Mouse (Mus musculus) lung, postnatal 25 days (tissue): Measurements from ENCODE around the gene Gfod2.

Source experiments
- DNase-seq: peaks from one replicate; pipeline ENCODE4 v3.0.0; 2022; ENCODE audit warnings: low spot score

Gene Gfod2

DNA sequence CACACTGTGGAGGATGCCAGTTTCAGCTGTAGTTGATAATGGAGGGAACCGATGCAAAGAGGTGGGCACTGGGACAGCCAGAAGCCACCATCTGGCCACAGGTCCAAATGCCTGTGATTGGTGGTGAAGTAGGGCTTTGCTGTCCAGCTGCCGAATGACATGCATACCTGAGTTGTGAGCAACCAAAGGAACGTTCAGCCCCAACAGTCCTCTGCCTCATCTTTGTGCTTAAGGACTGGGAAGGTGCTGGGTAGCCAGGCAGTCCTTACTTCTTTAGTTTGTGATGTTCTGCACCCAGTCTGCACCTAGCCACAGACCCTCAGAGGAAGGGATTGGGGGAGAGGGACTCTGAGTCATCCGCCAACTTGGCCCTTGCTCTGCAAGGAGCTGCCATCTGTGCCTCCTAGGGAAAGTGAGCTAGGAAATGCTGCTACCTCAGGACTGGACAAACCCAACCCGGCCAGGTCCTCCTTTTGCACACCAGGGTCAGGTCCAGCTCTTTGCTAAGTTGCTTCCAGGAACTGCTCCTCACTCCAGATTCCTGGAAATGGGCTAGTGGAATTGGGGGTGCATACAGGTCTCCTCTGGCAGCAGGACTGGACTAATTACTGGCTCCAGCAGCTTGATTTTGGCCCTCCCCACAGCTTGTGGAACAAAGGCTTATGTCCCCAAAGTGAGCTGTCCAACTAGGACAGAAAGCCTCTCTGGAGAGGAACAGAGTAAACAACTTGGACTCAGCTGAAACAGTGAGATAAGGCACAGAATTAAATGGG is 10.2 kb upstream of the Gfod2 start:
- DNase-seq = no peak

DNA sequence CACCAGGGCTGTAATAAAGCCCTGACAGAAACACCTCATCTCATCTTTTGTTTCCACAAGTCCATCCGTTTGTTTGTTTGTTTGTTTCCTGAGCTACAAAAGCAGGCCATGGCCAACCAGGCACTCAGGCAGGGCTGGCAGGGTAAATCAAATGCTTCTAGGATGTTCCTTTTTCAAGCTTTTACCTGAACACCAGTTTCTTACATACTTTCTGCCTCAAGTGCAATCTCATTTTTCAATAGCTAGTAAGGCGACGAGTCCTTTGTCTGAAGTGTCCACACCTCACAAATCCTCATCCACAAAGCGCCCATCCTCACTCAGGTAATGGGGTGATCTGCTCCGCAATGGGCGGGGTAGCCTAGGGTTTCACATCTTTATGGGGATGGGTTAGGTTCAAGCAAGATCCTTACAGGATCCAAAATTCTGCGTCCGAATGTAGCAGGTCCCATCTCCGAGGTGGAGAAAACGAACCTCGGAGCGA is 628 bp downstream of the Gfod2 start:
- no peak for DNase-seq

DNA sequence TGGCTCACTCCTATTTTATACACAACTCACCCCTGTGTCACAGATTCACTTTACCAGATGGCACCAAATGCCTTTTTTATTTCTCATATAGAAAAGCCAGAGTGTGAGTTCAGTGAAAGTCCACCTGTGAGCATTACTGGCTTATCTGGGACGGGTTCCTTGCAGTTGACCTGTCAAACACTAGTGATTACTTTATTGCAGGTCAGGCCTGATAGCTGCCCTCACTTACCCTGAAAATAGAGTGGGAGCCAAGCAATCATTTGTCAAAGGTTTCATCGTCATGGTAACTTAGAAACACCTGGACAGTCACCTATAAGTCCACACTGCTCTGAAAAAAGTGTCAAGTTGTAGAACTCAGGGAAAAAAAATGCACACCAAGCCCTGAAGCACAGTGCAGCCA is 3.8 kb downstream of the Gfod2 start:
- no peak for DNase-seq

DNA sequence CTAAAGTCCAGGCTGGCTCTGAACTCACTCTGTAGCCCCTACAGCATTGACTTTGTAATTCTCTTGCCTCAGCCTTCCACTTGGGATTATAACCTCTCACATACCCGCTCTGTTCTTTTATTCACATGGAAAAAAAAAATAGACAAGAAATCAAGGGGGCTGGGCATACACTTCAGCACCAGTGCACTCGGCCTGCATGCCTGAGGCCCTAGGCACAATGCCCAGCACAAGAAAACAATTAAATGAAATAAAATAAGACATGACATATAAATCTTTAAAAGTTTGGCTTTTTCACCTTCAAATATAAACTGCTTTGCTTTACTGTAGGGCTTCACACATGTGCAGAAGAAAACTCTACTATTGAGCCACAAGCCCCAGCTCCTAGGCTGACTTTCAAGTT is 4.5 kb downstream of the Gfod2 start:
- no peak for DNase-seq

DNA sequence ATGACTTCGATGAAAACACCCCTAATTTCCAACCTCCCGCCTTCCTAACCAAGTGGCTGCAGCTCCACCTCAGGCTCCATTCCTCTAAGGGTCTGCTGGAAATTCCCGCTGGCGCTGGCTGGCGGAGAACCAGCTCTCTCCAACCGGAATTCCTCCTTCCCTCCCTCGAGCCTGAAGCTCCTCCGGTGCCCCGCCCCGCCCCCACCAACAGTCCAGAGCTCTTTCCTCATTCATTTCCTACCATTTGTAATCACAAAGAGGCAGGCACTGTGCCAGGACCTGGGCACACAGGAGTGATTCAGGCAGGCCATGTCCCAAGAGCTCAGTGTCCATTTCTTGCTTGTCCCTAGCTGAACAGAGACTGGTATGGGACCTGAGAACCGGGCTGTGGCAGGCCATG is 7.9 kb downstream of the Gfod2 start:
- DNase-seq = peak; percentile 89

DNA sequence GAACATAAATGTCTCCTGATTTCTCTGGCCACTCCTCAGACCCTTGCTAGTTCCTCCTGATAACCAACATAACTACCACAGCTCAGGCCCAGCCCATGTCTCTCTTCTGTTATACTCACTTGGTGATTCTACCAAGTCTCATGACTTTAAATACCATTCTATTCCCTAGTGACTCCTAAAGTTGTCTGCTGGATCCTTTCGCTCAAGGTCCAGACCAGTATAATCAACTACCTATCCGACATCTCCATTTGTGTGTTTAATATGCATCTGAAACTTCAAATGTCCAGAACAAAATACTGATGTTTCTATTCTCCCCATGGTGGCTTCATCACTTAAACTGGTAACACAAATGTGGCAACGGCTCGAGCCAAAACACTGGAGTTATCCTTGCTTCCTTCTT is 15.2 kb downstream of the Gfod2 start:
- no peak for DNase-seq

DNA sequence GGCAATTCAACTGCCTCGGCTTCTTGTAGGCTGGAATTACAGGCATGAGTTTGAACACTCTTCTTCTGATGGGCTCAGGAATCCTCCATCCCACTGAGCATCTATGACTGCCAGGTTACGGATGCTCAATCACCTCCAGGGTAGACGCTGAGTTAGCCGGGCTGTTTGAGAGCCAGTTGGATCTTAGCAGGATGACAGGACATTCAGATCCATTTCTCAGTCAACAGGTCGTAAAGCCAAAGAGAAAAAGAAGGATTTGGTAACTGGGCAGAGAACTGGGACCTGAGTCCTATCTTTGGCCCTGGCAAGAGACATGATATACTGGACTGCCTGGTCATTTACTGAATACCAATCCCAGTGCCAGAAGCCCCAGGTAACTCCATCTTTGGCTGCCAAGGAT is 19.2 kb downstream of the Gfod2 start:
- DNase-seq = no peak

DNA sequence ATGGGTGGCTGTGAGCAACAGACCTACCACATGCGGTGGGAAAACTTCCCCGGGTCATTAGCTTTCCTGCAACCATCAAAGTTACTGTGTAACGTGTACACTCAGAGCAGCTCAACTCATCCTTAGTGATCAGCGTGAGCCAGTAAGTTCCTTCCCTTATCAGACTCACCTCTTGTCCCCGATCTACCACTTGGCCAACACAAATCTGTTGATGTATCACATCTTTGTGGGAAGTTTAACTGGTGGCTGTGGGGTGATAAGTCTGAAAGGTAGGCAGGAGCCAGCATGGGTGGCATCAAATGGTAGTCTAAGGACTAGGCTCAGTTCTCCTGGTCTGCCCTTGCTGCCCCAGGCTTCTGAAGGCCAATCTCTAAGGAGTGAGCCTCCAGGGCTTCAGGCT is 26.3 kb downstream of the Gfod2 start:
- no peak for DNase-seq

DNA sequence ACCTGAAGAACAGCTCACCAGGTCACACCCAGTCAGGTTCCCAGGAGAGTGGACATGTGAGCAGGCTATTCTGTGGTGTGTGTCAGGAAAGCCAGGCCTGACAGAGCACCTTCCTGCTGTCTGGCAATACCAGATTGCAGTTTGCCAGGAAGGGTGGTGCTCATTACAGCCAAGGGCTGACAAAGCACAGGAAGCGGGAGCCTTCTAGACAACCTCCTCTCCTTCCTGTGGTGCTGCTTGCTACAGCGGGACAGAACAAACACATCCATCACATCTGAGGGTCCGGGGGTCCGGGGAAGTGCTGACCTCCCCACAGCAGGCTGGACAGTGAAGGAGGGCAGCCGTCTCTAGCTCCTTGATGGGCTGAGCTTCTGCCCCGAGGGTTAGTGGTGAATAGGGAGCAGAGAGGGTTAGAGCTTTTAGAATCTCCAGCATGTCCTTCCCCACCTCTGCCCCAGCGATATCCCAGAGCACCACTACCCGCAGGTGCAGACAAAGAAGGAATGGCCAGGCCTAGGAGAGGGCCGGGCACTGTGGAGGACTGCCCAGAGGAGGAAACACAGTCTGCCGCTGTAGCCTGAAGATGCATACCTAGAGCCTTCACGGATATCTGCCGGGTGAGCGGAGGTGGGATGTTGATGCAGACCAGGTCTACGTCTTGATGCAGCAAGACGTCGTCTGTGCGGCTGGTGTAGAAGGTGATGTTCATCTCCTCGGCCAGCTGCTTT is 30.9 kb downstream of the Gfod2 start:
- DNase-seq = peak; percentile 82

DNA sequence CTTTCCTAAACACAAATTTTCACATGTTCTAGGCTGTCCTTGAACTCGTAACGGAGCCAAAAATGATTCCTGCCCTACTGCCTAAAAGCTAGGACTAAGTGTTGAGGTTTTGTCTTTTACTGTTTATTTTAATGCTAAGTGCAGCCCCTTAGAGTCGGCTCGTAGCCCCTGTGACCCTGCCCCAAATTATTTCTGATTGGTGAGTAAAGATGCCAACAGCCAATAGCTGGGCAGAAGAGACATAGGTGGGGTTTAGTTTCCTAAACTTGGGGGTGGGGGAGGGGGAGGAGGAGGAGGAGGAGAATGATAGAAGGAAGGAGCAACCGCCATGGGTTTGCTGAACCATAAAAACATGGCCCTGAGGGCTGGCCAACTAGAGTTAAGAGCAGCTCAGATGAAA is 32.7 kb downstream of the Gfod2 start:
- DNase-seq = no peak

DNA sequence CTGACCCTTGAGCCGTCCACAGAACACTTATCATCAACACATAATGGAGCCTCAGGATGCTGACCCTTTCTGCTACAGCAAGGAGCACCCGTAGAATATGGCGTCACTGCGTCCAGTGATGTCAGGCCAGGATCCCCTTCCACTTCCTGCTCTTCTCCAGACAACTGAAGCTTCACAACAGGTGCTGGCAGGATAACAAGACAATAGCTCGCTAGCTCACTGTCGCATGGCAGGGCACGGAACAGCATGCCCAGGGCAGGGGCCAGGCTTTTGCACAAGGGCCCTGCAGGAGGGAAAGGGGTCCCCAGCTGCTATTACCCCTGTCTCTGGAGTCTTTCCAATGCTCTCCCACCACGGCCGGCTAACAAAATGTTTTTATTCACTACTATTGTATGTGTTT is 35.6 kb downstream of the Gfod2 start:
- no peak for DNase-seq

DNA sequence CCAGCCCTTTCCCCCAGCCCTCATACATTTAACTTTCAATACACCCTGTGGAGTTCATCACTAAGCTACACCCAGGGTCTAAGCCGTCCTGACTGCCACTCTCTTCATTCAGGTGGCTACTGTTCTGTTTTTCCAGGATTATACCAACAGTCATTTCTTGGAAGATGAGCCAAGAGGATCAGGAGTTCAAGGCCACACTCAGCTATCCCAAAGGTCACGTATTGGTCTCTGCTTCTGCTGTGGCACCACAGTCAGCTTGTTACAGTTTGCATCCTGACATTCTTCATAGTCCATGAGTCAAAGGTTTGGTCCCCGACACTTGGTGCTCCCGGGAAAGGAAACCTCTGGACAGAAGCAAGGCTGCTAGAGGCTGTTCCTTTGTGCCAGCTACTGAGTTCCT is 38.8 kb downstream of the Gfod2 start:
- no peak for DNase-seq

DNA sequence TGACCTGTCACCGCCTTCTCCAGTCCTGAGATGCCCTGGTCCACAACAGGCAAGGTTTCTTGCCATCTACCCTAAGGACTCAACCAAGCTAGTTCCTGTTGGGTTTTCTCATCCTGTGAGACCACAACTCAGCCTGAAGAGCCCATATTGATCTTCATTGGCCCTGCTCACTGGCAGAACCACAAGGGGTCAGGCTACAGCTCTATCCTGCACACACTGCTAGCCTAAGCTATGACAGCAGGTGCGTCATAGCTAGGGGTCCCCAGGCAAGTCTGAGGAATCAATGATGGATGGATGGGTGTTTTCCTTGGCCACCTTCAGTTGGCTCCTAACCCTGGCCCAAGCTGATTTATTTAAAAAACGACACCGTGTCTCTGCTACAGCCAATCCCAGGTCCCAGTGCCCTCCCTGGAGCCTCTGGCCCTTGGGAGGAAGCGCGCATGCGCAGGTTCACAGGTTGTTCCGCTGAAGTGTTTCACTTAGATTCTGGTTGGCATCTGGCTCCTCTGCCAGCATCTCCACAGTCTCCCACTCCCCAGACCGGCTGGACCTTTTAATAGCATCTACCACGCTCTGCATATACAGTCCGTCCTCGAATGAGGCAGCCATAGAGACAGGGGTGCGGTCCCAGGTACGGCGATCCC is 42.0 kb downstream of the Gfod2 start:
- no peak for DNase-seq

DNA sequence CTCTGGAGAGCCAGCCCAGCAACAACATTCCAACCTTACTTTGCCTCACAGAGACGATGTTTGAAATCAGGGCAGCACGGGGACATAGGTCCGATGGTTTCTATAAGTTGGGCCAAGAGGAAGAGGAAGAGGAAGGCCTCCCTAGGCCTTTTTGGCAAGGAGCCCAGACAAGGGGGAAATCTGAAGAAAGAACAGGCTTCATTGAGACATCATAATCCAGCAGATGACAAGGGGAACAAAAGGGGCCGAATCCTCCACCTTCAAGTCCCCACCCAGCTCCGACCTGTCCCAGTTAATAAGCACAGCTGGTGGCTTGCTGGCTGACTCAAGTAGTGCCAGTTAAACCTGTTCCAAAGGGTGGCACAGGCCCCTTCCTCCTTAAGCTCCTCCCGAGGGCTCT is 43.4 kb downstream of the Gfod2 start:
- DNase-seq = no peak

DNA sequence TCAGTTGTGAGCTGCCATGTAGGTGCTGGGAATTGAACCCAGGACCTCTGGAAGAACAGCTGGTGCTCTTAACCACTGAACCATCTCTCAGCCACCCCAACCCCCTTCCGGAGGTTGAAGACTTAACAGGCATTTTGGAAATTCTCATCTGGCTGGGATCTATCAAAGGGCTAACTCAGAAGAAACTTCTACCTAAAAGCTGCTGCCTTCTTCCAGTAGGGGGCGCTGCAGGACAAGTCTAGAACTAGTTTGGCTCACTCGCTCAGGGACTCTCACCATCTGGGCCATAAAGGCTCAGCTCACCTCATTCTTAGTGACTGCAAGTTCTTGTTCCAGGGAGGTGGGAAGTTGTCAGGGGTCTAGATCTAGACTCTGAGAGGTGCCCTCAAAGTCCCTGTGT is 44.3 kb downstream of the Gfod2 start:
- DNase-seq = peak; percentile 91

DNA sequence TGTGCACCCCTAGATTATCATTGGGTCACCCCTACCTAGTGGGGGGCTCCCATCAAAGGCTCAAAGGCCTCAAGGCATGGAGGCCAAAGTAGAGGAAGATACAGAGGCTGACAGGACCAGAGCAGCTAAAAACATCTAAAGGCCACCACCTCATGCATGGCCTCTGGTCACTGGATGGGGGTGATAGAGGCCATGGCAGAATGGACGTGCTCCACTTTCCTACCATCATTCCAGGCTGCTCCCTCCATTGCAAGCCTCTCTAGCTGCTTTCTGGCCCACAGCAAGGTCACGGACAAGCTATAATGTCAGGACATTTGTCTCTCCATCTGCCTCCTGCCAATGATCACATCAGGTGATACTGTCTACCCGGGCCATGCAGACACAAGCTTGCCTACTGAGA is 46.2 kb downstream of the Gfod2 start:
- DNase-seq = no peak

DNA sequence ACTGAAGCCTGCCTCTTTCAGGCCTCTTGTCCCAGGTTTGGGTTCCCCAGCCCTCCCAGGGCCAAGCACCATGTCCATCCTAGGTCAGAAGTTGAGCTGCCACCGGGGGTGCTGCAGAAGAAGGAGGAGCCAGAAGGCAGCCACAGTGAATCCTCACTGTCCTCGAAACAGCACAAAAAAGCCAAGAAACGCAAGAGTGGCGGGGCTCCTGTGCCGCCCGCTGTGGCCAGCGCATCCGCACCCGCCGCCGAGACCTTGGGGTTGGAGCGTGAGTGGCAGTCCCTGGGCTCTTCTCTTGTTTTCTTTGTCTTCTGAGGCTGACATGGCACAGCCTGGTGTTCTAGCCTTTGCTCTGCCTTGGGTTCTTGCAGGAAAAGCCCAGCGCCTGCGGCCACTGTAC is 49.1 kb downstream of the Gfod2 start:
- no peak for DNase-seq

DNA sequence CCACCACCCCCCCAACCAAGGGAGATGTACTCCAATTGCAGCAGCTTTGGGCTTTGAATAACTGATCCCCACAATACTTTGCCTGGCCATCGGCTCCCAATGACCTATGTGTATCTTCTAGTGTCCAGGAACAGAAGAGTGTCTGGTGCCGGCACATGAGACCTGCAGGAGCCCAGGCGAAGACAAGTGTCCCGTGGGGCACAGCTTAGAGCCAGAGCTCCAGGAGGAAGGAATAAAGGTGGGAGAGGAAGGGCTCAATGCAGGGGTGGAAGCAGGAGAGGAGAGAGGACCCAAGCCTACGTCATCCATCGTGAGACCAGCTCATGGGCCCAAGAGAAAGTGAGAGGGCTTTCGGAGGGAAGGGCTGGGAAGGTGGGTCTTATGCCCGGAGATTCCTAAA is 49.8 kb downstream of the Gfod2 start:
- no peak for DNase-seq

DNA sequence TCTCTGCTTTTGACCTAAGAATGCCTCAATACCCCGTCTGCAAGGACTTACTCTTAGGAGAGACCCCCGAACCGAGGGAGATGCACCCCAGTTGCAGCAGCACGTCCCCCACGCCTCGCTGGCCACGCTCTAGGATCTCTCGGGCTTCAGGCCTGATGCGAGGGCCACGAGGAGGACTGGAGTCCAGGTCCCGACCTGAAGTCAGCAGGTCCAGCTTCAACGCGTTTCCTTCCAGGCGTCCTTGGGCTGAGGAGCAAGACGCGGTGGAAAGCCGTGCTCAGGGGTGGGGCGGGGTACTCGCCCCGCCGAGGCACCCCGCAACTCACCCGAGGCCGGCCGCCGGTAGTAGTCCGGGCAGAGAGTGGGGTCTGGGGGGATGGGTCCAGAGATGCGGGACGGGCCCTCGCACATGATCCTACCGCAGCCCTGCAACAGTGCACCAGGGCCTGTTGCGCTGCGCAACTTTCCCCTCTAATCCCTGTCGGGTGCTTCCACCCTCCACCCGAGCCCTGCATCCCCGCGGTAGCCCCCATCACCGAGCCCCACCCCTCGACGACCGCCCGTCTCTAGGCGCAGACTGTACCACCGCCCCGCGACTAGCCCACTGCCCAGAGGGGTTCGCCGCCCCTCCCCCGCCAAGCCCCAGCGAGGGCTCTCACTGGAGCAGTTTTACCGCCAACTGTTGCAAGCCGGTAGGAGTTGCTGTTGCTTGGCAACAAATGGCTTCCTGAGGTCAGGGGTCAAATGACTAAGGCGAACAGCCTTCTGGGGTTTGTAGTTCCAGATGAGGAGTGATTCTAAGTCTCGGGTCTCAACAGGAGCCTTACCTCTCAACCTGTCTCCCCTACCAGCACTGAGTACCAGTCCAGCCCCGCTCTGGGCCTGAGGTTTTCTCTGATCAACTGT is 50.7 kb downstream of the Gfod2 start, which contains the start of the genes 4933405L10Rik and Enkd1:
Gene 4933405L10Rik (plus strand): TSS at position 158 of the 906 bp plus-strand sequence.
Gene Enkd1 (minus strand): TSS at position 713 of the 906 bp plus-strand sequence.
- DNase-seq = peak; percentile 92

DNA sequence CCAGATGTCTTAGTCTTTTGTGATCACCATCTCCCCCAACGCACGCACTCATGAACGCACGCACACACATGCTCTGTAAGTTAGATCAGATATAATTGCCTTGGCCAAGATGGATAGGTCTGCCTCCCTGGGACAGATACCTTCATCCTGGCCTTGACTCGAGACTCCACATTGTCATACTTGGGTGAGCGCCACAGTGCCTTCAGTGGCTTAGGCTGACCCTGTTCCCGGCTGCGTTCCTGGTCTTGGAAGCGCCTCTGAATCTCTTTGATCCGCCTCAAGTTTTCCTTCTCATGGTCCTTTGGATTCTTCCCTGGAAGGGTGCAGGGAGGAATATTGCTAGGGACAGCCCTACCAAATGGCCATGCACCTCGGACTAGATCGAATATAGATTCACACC is 52.0 kb downstream of the Gfod2 start:
- no peak for DNase-seq

DNA sequence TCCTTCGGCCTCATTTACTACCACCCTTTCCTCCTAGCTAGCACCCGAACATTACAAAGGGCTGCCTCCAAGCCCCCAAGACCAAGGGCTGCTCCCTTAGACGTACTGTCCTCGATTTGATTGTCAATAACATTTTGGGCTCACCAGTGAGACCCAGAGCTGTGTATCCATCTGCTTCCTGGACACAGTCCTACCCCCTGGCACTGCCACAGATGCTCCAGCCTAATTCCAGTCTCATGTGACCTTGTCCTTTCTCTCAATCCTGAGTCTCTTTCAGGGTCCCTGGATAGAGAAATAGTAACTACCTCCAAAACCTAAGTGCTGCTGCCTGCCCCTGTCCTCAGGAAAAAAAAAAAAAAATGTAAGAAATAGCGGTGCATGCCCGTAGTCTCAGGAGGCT is 53.5 kb downstream of the Gfod2 start:
- no peak for DNase-seq
